Mouse (Mus musculus) B cell, adult 62 days (primary cell): ENCODE results near the gene Tmem161b. TPM values are rescaled to one million over a fixed set of nuclear protein-coding genes. Genes with fewer than 3 reads are reported as not detected.

Source experiments
- total RNA-seq: library from RNA; stranded (reverse); gene quantifications from 4 replicates; pipeline ENCODE4 v1.2.4, GENCODE M21; 2023

The Tmem161b gene
- total RNA-seq = 28.4 to 31.3 TPM (median 30.3 TPM) in 4 replicates

GRCm38 (mm10) chr13:84221820-84222681 is at the start of gene Tmem161b:
TSS of gene Tmem161b (plus strand) at chr13:84222296.

